Mouse (Mus musculus): ENCODE results near the gene Smim4. TPM values are rescaled to one million over a fixed set of nuclear protein-coding genes. Genes with fewer than 3 reads are reported as not detected.

The Smim4 gene
- polyA plus RNA-seq, 1 experiment: 61.7 TPM

- DNase-seq (ENCODE audit: low read depth): no peak
Observed at GRCm38 (mm10) chr14:31138897-31139429, 10.2 kb upstream of the Smim4 start.

DNA sequence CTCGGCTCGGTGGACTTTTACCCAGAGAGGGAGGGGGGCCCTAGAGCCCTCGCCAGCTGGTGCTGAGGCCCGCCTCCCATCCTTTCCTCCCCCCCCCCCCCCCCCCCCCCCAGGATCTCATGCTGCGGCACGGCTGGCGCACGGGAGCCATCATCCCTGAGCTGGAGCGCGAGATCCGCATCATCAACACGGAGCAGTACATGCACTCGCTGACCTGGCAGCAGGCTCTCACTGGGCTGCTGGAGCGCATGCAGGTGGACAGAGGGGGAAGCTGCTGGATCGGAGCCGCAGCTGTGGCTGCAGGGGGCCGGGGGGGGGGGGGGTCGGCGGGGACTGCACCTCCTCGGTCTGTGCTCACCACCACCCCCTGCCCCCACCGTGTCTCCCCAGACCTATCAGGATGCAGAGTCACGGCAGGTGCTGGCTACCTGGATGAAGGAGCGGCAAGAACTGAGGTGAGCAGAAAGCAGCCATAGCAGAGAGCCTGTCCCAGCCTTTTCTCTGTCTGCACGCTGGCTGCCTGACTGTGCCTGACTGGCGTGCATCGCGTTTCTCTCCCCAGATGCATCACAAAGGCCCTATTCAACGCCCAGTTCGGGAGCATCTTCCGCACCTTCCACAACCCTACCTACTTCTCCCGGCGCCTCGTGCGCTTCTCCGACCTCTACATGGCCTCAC, 9.6 kb upstream of the Smim4 start:
- no peak for DNase-seq (ENCODE audit: low read depth)

- no peak for DNase-seq (ENCODE audit: low read depth)
Observed at GRCm38 (mm10) chr14:31137791-31138190, 9.0 kb upstream of the Smim4 start.

DNA sequence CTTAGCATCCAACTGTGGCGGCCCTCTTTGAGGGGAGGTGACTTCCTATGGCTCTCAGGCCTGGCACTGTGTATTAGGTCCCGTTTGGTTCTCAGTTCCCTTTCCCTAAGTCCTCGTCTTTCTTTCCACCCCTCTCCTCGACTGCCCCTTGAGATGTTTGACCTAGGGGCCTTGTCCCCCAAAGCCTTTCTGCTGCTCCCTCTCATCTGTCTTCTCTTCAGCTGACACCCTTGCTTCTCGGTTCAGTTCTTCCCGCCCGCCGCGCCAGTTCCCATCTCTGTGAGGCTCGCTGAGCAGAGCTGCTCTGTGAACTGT, 8.5 kb upstream of the Smim4 start:
- DNase-seq (ENCODE audit: low read depth): no peak

GRCm38 (mm10) chr14:31136411-31137280, 7.9 kb upstream of the Smim4 start:
- DNase-seq (ENCODE audit: low read depth): no peak

GRCm38 (mm10) chr14:31135495-31136410, 7.0 kb upstream of the Smim4 start:
- no peak for DNase-seq (ENCODE audit: low read depth)

- DNase-seq (ENCODE audit: low read depth): no peak
Observed at GRCm38 (mm10) chr14:31134015-31135000, 5.6 kb upstream of the Smim4 start.

GRCm38 (mm10) chr14:31133023-31133665, 4.4 kb upstream of the Smim4 start:
- DNase-seq (ENCODE audit: low read depth): no peak

- no peak for DNase-seq (ENCODE audit: low read depth)
Observed at GRCm38 (mm10) chr14:31132491-31132975, 3.8 kb upstream of the Smim4 start.

- no peak for DNase-seq (ENCODE audit: low read depth)
Observed at GRCm38 (mm10) chr14:31132031-31132430, 3.3 kb upstream of the Smim4 start.

DNA sequence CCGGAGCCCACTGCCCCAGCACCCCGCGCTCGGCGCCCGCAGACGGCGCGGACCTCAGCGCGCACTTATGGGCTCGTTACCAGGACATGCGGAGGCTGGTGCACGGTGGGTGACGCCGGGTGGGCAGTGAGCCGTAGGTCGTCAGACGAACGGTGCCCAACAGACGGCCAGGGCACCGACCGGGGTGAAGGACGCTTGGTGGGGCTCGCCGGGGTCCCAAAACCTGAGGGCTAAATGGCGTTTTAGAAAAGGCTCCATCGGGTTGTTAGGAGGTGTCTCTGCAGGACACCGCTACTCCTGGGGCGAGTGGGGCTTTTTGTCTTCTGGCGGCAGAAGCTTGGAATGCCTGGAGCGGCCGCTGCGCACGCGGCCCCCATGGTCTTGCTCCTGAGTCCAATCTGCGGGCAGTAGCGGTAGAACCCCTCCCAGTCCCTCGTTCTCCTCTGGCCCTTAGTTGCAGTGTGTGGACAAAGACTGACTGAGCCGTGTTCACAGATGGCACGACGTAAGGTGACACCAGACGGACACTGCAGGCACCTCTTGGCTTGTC, 2.6 kb upstream of the Smim4 start:
- no peak for DNase-seq (ENCODE audit: low read depth)

GRCm38 (mm10) chr14:31130236-31131220, 1.8 kb upstream of the Smim4 start, which contains the start of gene Nt5dc2:
TSS of gene Nt5dc2 (plus strand) at chr14:31131053.
- no peak for DNase-seq (ENCODE audit: low read depth)

- no peak for DNase-seq (ENCODE audit: low read depth)
Observed at GRCm38 (mm10) chr14:31129326-31130235, 825 bp upstream of the Smim4 start.

GRCm38 (mm10) chr14:31128101-31128825, 493 bp downstream of the Smim4 start:
- no peak for DNase-seq (ENCODE audit: low read depth)

DNA sequence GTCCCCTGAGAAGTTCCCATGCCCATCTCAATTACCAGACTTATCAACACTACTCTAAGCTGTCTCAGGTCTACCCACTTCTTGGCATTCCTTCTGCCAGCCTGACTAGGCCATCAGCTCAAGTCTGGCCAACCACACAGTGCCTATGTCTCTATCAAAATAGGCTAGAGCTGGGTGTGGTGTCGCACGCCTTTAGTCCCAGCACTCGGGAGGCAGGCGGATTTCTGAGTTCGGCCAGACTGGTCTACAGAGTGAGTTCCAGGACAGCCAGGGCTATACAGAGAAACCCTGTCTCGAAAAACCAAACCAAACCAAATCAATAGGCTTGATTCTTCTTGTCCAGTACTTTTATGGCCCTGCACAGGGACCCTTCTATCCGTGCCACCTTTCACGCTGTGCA, 1.9 kb downstream of the Smim4 start:
- DNase-seq (ENCODE audit: low read depth): no peak

Data from gonadal fat pad, adult 2 months (tissue).